Mouse (Mus musculus): Measurements from ENCODE around the gene Mfsd2b. TPM values are rescaled to one million over a fixed set of nuclear protein-coding genes. Genes with fewer than 3 reads are reported as not detected.
"Not testable (repeated sequence)": the region's sequence is repeated elsewhere in the genome, so short reads cannot be mapped to it uniquely, and the experiment has no call there.

Gene Mfsd2b
- 1 to 10 TPM in 1 of 4 experiments, under 1 TPM in 3; 0.74 to 2.0 (median 0.79) TPM for total RNA-seq (2022)

- DNase-seq (ENCODE audit: low spot score in 2 of 2), result no peak
Observed at GRCm38 (mm10) chr12:4874161-4874927, at the start of gene Mfsd2b. Gene Mfsd2b, minus strand, starts transcription at chr12:4874359.

DNA sequence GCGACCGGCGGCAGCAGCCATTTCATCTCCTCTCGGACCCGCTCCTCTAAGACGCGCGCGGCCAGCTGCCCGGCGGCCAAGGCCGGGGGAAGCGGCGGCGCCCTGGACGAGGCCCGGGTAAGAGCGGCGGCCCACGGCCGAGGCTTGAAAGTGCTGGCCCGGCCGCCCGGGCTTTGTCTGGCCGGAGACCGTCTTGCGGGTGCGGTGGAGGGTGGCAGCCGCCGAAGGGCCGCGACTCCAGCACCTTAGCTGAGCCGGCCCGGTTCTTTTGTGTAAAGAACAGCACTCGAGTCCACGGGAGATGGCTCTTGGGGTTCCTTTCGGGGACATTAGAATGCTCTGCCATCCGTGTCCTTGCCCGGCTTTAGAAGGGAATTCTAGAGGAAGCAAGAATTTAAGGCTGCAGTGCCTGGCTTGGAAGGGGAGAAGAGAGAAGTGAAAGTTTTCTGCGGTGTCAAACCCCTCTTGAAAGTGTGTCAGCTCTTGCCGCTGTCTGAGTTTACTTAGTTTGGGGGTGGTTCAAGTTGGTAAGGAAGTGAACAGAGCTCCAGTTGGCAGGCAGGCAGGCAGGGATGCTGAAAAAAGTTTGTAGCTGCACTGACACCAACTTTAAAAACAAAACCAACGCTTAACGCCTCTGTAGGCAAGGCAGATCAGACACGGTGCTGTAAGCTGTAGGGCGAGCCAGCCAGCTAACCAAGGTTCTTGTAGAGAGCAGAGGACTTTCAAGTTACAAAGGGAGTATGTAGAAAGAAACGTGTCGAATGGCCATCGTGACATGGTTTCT lies 43.8 kb upstream of the Mfsd2b start:
- peak; percentile 15 to 37 for DNase-seq (ENCODE audit: low spot score in 2 of 2)

DNA sequence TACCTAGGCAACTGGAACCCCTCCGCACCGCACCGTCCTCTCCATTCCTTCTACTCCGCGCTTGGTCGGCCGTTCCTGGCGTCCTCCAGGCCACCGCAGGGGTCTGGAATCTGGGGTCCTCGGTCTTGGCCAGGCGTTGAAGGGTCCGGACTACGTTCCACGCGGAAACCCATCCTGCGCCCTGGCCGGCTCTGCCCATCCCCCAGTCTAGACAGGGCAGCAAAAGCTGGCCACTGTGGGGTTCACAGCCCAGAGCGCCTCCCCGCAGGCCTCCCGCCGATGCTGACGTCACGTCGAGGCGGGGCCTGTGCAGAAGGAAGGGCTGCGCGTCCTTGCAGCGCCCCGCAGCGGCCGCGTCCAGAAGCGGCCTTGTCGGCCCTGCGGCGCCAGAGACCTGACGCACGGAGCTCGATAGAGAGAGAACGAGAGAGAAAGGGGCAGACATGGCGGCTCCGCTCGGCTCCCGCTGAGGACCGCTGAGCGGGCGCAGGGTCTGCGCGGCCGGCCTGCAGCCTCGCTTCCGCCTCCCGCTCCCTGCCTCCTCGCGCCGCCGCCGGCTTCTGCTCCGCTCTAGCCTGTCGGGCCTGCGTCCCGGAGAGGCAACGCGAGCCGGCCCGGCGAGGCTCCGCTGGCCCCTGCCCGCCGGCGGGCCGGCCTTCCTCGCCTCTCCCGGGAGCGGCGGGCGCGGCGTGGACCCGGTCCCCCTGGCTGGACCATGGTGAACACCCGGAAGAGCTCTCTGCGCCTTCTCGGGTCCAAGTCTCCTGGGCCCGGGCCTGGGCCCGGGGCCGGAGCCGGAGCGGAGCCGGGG lies 43.0 kb upstream of the Mfsd2b start, which contains the start of gene Atad2b:
Gene Atad2b (plus strand): TSS at position 360 of the 811 bp plus-strand sequence.
- peak; percentile 93 to 97 for DNase-seq (ENCODE audit: low spot score in 2 of 2)

DNA sequence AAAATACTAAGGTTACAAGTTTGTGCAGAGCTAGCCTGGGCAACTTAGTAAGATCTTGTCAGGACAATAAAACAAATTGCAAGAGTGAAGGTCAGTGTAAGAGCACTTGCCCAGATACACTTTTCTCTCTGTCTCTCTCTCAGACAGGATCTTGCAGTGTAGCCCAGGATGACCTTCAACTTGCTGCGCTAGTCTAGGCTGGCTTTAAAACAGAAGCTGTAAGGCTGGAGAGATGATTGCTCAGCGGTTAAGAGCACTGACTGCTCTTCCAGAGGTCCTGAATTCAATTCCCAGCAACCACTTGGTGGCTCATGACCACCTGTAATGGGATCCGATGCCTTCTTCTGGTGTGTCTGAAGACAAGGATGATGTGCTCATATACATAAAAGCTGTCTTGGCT lies 40.8 kb upstream of the Mfsd2b start:
- DNase-seq (ENCODE audit: low spot score in 2 of 2), result no peak

GRCm38 (mm10) chr12:4914441-4914840 lies 40.3 kb upstream of the Mfsd2b start:
- no peak for DNase-seq (ENCODE audit: low spot score in 2 of 2)

DNA sequence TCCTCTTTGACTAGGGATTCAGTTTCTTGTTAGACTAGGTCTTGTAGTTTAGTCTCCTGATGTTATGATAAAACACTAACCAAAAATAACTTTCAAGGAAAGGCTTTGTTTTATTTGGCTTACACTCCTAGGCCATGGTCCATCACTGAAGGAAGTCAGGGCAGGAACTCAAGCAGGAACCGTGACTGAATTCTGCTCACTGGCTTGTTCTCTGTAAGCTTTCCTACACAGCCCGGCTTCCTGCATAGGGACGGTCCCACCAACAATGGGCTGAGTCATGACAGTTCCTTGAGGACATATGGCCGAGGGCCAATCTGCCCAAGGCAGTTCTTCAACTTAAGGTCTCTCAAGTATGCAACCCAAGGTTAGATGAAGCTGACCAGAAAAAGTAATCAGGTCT lies 37.6 kb upstream of the Mfsd2b start:
- no peak for DNase-seq (ENCODE audit: low spot score in 2 of 2)

- DNase-seq (ENCODE audit: low spot score in 2 of 2), result not testable (repeated sequence)
Observed at GRCm38 (mm10) chr12:4910496-4910895, 36.3 kb upstream of the Mfsd2b start.

- DNase-seq (ENCODE audit: low spot score in 2 of 2), result no peak
Observed at GRCm38 (mm10) chr12:4908391-4908790, 34.2 kb upstream of the Mfsd2b start.

- peak; percentile 82 to 93 for DNase-seq (ENCODE audit: low spot score in 2 of 2)
Observed at GRCm38 (mm10) chr12:4906951-4907906, 33.1 kb upstream of the Mfsd2b start, which contains the start of gene Ubxn2a. Gene Ubxn2a, minus strand, starts transcription at chr12:4907705.

GRCm38 (mm10) chr12:4906476-4906875 lies 32.3 kb upstream of the Mfsd2b start:
- no peak for DNase-seq (ENCODE audit: low spot score in 2 of 2)

- no peak for DNase-seq (ENCODE audit: low spot score in 2 of 2)
Observed at GRCm38 (mm10) chr12:4905946-4906345, 31.8 kb upstream of the Mfsd2b start.

DNA sequence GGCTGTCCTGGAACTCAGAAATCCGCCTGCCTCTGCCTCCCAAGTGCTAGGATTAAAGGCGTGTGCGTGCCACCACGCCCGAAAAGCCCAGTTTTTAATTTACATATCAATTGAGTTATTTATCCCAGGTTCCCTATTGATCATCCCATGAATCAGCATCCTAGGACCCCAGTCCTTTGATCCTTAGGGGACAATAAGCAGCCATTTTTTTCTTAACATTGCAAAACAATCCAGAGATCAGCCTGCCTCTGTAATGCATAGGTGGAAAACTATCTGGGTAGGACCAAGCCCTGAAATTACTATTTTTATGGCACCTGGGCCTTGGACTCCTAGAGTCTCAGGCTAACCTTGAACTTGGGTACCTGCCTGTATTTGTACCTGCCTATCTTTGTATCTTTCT lies 23.9 kb upstream of the Mfsd2b start:
- DNase-seq (ENCODE audit: low spot score in 2 of 2), result no peak

DNA sequence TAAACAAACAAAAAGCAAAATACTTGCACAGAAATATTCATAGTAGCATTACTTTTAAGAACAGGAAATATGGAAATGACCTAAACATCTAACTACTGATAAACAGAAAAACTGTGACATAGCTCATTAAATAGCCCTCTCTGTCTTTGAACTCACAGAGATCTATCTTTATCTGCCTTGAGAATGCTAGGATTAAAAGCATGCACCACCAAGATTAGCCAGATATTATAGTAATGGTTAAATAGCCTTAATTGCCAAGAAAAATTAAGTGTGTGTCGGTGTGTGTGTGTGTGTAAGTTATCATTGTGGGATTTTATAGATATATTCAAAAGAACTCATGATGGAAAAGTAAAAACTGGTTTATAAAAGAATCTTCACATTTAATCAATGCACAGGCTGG lies 15.7 kb upstream of the Mfsd2b start:
- no peak for DNase-seq (ENCODE audit: low spot score in 2 of 2)

GRCm38 (mm10) chr12:4889251-4889650 lies 15.1 kb upstream of the Mfsd2b start:
- no peak for DNase-seq (ENCODE audit: low spot score in 2 of 2)

DNA sequence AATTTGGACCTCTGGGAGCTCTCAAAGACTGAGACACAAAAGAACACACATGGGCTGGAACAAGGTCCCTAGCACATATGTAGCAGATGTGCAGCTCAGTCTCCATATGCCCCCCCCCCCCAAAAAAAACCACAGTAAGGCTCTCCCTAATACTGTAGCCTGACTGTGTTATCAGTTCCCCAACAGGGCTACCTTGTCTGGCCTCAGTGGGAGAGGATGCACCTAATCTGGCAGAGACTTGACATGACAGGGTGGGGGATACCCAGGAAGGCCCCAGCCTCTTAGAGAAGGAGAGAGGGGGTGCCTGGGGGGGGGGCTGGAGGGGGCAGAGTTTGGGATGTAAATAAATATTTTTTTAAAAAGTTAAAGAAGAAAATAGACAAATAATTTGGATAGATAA lies 14.6 kb upstream of the Mfsd2b start:
- DNase-seq (ENCODE audit: low spot score in 2 of 2), result no peak

DNA sequence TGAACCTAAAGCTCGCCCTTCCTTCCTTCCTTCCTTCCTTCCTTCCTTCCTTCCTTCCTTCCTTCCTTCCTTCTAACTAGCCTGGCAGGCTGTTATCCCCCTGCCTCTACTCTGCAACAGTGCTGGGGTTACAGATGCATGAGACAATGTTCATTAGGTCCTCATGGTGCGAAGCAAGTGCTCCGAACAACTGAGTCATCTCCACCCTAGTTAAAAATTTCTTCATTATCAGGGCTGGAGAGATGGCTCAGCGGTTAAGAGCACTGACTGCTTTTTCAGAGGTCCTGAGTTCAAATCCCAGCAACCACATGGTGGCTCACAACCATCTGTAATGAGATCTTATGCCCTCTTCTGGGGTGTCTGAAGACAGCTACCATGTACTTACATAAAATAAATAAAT lies 12.4 kb upstream of the Mfsd2b start:
- DNase-seq (ENCODE audit: low spot score in 2 of 2), result not testable (repeated sequence)

- no peak for DNase-seq (ENCODE audit: low spot score in 2 of 2)
Observed at GRCm38 (mm10) chr12:4885062-4885461, 10.9 kb upstream of the Mfsd2b start.

GRCm38 (mm10) chr12:4882086-4882485 lies 7.9 kb upstream of the Mfsd2b start:
- no peak for DNase-seq (ENCODE audit: low spot score in 2 of 2)

GRCm38 (mm10) chr12:4879048-4879447 lies 4.9 kb upstream of the Mfsd2b start:
- no peak for DNase-seq (ENCODE audit: low spot score in 2 of 2)

DNA sequence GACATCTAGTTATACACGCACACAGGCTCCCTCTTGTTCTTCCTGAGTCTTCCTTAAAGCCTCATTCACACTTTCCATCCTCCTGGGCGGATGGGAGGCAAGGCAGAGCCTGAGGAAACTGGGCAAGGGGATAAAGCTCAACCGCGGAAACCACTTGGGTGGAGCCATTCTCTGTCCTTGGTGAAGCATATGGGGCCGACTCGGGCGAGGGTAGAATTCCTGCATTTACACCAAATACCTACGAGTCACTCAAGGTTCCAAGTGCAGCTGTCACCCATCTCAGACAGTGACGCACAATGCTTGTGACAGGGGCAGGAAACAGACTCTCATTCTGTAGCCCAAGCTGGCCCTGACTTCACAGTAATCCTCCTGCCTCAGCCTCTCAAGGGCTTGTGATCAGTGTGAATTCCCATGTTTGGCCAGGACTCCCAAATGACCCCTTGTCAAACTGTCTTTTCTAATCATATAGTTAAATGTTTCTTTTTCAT lies 4.2 kb upstream of the Mfsd2b start:
- DNase-seq (ENCODE audit: low spot score in 2 of 2), result no peak

All from layer of hippocampus, adult 8-10 months (tissue).